Mouse (Mus musculus) frontal cortex, postnatal 25 days (tissue): ENCODE measurements around the gene Stau1.
"Not testable (repeated sequence)": the region's sequence is repeated elsewhere in the genome, so short reads cannot be mapped to it uniquely, and the experiment has no call there.

ENCODE experiments used
- DNase-seq, 2 experiments: peaks; one replicate each; pipeline ENCODE4 v3.0.0; 2022; ENCODE audit warnings: low spot score in 2 of 2

Stau1 gene

GRCm38 (mm10) chr2:166995796-166996532 lies at the start of gene Stau1:
TSS of gene Stau1 (minus strand) at chr2:166996299.
- peak; percentile 78 to 93 for DNase-seq

DNA sequence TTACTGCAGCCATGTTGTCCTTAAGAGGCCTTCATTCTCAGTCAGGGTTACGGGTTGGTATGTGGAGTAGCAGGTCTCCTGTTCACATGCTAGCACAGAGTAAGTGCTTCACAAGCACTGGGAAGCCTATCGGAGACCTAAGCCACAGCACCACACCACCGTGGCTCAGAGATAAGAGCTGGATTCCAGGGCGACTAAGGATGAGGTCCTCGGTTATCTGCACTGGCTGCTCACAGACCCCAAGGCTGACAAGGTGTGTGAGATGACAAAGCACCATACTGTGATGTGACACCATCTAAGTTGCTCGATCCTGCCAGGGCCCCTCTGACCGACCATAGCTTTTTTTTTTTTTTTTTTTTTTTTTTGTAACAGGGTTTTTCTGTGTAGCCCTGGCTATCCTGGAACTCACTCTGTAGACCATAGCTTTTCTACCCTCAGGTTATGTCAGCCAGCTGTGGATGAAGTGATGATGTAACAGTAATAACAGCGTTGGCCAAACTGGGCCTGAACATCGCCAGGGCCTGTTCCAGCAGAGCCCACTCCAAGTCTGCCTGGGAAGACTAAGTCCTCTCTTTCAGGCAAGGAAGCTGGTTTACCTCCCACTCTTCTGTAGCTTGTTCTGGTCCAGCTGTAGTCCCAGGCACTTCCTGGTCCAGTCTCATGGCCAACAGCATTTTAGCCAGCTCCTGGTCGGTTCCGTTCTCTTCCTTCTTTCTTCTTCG lies 47.5 kb upstream of the Stau1 start:
- no peak for DNase-seq

DNA sequence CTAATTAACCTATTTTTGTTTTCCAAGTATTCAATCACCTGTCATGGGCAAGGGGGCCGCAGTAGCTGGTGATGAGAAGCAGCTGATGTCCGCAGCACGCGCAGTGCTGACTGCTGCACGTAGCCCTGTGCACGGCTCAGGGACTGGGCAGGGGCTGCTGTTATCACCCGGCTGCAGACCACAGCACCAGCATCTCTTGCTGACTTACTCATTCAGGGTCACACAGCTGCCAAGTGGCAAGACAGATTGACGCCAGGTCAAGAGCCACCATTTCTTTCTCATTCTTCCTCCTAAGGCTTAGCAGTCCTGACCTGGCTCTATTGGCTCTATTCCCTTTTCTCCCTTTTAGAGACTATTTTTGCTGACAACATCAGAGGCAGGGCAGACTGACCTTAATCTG lies 43.3 kb upstream of the Stau1 start:
- DNase-seq, result no peak

DNA sequence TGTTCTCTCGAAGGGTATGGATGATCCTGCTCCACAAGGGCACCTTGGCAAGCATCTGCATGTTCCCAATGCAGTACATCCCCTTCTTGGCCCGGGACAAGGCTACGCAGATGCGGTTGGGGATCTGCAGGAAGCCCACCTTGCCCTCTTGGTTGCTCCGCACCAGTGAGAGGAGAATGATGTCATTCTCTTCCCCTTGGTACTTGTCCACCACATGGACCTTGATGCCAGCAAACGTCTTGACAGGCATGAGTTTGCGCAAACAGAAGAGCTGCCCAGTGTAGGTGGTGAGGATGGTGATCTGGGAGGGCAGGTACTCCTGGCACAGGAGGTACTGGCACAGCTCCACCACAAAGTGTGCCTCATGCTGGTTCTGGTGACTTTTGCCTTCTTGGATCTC lies 42.6 kb upstream of the Stau1 start:
- no peak for DNase-seq

GRCm38 (mm10) chr2:167038297-167038696 lies 42.2 kb upstream of the Stau1 start:
- DNase-seq, result no peak

GRCm38 (mm10) chr2:167037710-167038109 lies 41.6 kb upstream of the Stau1 start:
- DNase-seq, result no peak

DNA sequence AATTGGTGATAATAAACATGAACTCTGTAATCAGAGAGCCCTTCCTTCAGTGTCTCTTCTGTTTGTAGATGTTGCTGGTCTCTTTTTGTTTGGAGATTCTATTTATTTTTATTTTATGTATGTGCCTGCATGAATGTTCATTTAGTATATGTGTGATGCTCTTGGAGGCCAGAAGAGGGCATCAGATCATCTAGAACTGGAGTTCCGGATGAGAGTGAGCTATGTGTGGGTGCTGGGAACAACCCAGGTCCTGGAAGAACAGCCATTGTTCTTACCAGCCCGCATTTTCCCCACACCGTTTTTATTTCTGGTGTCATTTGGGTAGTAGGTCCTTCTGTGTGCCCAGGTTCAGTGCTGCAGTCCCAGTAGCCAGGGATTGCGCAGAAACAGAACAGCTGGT lies 34.4 kb upstream of the Stau1 start:
- DNase-seq, result no peak

DNA sequence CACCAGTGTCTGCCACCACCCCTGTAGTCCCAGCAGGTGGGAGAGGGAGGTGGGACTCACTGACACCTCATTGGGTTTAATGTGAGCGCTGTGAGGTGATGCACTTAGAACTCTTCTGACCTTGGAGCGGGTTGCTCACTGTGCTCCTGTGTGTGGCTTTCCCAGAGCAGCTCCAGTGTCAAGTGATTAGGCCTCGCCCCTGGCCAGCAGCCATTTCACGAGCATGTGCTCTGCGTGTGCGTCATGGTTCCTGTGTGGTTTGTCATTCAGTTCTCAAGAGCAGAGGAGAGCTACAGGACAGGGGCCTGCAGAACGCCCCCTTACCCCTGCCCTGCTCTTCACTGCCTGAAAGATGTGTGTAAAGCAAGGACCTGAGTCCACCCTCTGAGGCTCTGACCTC lies 32.5 kb upstream of the Stau1 start:
- DNase-seq, result no peak

DNA sequence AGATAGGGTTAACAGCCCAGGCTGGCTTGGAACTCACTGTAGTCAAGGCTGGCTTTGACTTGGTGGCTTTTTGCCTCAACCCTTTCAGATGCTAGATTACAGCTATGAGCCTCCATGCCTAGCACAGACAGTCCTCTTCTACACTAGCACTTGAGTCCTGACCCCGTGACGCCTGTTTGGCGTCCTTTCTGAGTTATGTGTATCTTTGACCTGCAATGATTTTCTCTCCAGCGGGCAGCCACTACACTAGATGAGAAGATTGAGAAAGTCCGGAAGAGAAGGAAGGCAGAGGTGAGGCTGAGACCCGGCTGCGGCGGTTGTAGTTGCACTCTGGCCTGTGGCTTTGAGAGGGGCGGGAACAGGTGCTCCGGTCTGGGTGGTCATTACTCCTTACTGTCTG lies 23.3 kb upstream of the Stau1 start:
- DNase-seq, result no peak

DNA sequence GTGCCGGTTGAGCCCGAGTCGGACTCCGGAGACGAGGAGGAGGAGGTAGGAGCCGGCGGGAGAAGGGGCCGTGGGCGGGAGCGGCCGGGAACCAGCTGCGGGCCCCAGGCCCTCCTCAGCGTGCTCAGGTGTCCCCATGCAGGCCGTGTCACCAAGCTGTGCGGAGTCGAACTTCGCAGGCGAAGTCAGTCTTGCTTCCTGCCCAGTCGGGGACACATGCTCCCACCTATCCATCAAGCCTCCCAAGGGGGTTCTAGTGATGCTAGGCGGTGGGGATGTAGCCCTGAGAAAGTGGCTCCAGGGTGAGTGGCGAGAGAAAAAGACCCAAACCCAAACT lies 19.3 kb upstream of the Stau1 start:
- no peak for DNase-seq

DNA sequence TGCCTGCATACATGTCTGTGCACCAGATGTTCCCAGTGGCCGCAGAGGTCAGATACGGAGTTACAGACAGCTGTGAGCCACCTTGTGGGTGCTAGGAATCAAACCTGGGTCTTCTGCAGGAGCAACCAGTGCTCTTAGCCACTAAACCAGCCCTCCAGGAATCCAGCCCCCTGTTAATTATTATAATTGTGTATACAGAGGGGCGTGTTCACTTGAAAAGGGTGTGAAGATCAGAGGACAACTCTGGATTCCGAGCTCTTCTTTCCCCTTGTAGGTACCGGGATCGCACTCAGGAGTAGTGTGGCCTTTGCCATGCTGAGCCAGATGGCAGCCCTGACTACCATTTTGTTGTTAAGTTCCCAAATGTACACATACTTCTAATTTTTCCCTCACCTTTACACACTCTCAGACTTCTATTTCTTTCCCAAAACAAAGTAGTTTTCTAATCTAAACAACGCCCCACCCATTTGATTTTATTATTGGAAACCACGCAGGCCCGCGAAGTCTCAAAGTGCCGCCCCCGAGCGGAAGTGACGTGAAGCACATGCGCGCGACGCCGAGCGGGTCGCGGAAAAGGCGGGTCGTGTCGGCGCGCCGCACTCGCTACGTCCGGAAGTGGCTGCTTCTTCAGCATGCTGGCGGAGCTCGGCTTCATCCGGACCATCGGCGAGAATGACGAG lies 18.7 kb upstream of the Stau1 start, which contains the start of gene Ddx27:
Gene Ddx27, plus strand, starts transcription at position 492 of the 680 bp plus-strand sequence.
- DNase-seq, result peak; percentile 83 to 87

DNA sequence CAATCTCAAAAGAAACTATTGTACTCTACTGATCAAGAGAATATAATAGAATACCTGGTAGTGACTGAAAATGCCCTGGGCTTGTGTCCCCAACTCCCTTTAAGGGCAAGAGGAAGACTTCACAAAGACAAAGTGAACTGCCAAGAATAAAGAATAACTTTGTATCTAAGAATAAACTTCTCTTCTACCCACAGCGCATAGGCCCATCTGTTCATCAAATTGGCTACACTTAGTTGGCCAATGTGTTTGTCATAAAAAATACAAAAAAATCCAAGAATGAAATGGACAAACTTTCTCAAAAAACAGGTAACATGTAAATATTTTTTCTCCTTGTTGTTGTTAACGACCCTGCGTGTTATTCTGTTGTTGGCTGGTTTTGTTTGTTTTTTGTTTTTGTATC lies 14.4 kb upstream of the Stau1 start:
- no peak for DNase-seq

DNA sequence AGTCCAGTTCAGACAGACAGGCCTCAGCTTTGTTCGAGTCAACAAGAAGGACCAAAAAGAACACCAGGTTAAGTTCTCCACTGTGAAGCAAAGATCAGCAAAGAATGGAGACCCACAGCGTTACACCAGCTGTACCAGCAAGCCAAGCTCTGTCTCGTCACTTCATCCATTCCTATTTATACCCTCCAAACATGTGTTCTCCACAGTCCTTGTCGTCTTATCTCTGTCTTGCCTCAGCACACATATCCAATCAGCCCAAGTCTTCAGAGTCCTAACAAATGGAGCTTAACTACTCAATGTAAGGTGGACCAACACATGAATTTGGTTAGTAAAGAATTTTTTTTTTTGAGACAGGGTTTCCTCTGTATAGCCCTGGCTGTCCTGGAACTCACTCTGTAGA lies 13.4 kb upstream of the Stau1 start:
- no peak for DNase-seq

DNA sequence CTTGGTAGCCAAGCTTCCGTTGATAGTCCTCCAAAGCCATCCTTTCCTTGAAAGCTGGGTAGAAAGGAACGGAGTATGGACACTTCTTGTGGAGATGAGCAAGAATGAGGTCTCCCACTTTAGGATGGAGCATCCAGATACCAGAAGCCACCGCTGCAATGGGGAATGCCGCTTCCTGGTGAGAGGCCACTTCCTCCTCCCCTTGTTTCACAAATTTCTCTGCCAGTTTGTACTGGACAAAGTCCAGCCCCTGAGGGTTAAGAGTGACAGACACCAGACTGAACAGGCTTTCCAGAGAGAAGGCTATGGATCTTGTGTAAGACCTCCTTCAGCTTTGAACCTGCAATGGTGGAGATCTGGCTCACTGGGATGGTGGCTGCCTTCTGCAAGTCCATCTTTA lies 11.5 kb upstream of the Stau1 start:
- not testable (repeated sequence) for DNase-seq

DNA sequence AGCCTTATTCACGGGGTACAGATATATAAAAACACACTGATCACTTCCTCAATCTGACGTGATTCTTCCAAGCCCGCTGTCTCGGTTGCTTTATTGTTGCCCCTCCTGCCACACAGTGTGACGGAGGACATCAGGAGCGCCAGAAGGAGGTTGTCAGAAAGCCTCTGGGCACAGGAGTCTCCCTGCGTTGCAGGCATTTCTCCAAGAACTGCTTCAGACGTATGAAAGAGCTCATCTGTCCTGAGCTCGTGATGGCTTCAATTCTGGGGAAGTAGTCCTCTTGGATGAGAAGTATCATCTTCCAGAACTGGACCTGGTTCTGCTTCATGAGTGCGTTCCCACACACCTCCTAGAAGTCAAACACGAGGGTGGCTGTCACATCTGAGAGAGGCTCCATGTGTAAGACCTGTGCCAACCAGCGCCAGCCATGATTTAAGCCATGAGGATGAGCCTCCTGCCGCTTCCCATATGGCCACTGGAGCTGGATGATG lies 10.9 kb upstream of the Stau1 start:
- DNase-seq, result no peak

DNA sequence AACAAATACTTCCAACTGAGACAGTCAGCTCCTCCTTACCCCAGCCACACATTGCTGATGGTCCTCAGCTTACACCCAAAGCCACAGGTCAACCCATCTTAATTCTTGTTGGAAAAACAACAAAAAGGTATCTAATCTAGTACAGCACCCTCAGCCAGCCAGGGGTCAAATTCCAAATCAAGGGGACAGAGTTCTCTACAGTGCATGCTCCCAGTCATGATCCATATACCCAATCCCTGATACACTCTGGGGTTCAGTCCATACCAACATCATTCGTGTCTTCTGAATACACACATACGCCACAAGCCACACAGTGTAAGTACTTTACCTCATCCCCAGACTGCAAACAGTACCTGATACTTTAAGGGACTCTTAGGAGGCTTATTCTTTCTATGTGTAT lies 10.3 kb upstream of the Stau1 start:
- no peak for DNase-seq

DNA sequence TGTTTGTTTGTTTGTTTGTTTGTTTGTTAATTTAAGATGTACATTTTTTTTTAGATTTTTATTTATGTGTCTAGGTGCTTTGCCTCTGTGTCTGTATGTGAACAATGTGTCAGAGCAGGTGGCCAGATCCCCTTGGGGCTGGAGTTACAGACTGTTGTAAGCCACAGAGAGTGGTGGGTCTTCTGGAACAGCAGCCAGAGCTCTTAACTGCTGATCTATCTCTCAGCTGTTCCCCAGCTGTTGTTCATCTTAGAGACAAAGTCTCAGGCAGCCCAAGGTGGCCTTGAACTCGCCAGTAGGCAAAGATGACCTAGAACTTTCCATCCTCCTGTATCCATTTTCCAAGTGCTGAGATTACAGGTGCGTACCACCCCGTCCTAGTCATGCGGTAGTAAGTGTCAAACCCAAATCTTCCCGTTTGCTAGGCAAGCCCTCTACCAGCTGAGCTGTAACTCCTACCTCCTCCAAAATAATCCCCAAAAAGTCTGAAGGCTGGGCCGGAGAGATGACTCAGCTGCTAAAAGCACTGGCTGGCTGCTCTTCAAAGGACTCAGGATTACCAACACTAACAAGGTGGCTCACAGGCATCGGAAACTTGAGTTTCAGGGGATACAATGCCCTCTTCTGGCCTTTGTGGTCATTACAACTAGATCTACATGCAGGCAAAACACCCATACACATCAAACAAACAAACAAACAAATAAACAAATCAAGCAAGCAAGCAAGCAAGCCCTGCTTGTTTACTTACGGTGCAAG lies 8.2 kb upstream of the Stau1 start:
- DNase-seq, result peak in 1 of 2 experiments; percentile 61

GRCm38 (mm10) chr2:167001486-167001885 lies 5.4 kb upstream of the Stau1 start:
- no peak for DNase-seq

GRCm38 (mm10) chr2:166996533-166996894 lies 415 bp upstream of the Stau1 start:
- no peak for DNase-seq

GRCm38 (mm10) chr2:166995021-166995795 lies 891 bp downstream of the Stau1 start:
- peak; percentile 14 to 27 for DNase-seq

DNA sequence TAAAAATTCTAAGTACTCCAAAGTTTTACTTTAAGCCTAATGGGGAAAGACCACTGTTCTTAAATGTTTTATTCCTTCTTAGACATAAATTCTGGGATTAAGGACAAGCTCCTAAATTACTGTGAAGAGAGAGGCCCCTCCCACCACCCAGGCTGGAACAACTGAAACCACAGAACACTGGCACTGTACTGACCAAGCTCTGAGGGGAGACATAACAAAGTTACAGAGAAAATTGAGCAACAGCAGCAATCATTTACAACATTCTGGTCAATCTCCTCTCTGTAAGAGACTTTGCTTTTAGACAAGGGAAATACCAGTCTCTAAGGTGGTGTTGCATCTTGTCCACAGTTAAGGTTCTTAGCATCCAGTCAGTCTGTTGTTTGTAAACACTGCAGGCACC lies 4.2 kb downstream of the Stau1 start:
- DNase-seq, result no peak
